Mouse (Mus musculus) left cerebral cortex, adult 2 months (tissue): Measurements from ENCODE around the gene Zcchc7. TPM values are rescaled to one million over a fixed set of nuclear protein-coding genes. Genes with fewer than 3 reads are reported as not detected.

Source experiments
- DNase-seq, 2 experiments: peaks; one replicate each; pipeline ENCODE4 v3.0.0; 2021 to 2022; ENCODE audit warnings: low spot score in 2 of 2, mixed read lengths in 1 of 2; ENCODE audit errors: extremely low spot score in 1 of 2
- H3K27ac ChIP-seq: fragments of 200-600 bp; 2 replicates; pipeline ENCODE4 v1.8.1; 2022
- H3K4me3 ChIP-seq: fragments of 200-600 bp; 2 replicates; pipeline ENCODE4 v1.8.1; 2022
- CTCF ChIP-seq: fragments of 200-600 bp; IDR thresholded peaks from 2 replicates; pipeline ENCODE4 v1.8.1; 2022; ENCODE audit warnings: antibody characterized with exemption, mild to moderate bottlenecking, moderate library complexity
- intact Hi-C: fragments of 180-260 bp; cut with DNase I; formaldehyde crosslinking; loops from one replicate; pipeline ENCODE4 v1.15.1; 2025
- total RNA-seq, 2 experiments: library from RNA; stranded (reverse); gene quantifications; 2 replicates each; pipeline ENCODE4 v1.2.3; 2021

The Zcchc7 gene
- total RNA-seq, 2 experiments from 2014 or later: 63.1 to 71.7 TPM

DNA sequence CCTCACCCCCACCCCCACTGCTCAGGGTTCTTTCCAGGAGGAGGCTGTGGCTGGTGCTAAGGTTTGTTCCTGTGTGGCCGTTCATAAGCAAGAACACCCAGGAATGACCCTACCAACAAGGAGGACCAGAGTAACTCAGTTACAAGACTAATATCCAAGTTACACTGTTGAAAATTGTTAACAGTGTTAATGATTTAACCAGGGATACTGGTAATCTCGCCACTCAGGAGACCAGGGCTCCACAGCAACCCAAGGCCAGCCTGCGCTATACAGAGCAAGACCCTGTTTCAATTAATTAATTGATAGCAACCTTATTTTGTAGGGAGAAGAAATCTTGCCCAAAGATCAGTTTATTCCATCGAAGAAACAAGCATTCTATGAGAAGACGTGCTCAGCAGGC, 191.8 kb downstream of the Zcchc7 start:
- DNase-seq: no peak
- intact Hi-C loops: no loop called here
- H3K27ac ChIP-seq: no peak overlapping the region
- H3K4me3 ChIP-seq: no peak overlapping the region
- TF ChIP-seq CTCF: no peak

DNA sequence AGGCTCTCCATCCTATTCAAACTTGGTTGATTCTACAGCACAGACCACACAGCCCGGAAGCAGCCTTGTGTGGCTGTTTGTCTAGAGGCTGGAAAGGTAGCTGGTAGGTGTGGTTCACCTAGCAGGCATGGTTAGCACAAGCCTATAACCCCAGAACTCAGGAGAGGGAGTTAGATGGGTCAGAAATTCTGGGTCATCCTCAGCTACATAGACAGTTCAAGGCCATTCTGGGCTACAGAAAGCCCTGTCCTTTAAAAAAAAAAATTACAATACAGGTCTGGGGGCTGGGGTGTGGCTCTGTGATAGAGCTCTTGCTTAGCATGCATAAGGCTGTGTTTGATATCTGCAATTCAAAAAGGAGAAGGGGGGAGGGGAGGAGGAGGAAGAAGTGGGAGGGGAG, 192.6 kb downstream of the Zcchc7 start:
- no peak for TF ChIP-seq CTCF
- no peak overlapping the region for H3K27ac ChIP-seq
- no peak overlapping the region for H3K4me3 ChIP-seq
- intact Hi-C loops: no loop called here
- no peak for DNase-seq

DNA sequence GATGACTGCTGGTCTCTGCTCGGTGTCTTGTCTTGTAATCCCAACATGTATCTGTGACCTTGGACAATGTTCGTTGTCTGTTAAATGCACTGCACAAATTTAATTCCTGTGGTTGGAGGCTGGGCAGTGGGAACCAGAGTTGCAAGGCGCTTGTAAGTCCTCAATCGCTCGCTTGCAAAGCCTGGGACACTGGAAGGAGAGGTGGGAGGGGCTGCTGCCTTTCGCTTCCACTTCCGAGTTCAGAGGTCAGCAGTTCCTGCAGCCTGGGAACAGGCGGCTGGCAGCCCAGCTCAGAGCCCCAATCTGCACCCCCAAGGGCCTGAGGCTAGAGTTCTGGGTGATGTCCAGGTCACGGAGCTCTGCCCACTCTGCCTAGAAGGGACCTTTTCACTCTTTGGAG, 197.4 kb downstream of the Zcchc7 start:
- intact Hi-C loops: no loop called here
- no peak for DNase-seq
- TF ChIP-seq CTCF: no peak

DNA sequence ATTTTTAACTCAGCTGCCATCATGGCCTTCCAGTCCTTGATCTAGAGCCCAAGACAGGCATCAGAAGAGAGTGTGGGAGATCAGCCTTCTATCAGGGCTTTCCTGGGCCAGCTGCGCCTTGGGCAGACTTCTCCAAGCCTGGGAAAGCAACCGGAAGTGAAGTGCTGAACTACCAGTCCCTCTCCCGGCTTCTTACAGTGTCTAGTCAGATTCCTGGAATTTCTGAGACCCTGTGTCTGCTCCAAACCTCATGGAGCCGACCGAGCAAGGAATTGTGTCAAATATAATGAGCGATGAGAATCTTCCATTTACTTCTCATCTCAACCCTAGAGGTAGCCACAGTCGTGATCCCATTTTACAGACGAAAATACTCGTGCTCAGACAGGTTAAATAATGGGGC, 203.1 kb downstream of the Zcchc7 start:
- no peak for DNase-seq
- no peak overlapping the region for H3K27ac ChIP-seq
- intact Hi-C loops: no loop called here
- no peak for TF ChIP-seq CTCF
- no peak overlapping the region for H3K4me3 ChIP-seq

More for the DNA sequence above, 197.4 kb downstream of the Zcchc7 start:
- no peak overlapping the region for H3K27ac ChIP-seq
- H3K4me3 ChIP-seq: no peak overlapping the region

DNA sequence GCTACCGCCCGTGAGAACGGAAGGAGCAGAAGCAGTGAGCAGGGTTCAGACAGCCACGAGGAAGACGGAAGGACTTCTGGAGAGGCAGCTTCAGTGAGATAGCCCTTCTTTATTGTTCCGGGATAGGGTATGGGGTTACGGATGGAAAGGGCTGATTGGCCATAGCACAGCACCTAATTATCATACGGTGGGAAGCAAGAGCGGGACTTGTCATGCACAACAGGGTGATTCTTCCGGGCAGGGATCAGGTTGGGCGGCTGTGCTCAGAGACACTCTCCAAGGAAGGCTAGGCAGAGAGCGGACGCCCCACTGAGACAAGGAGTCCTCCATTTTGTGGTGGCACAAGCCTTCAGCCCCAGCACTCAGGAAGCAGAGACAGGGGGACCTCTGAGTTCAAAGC, 203.5 kb downstream of the Zcchc7 start:
- no peak for DNase-seq
- intact Hi-C loops: no loop called here
- no peak for TF ChIP-seq CTCF
- H3K27ac ChIP-seq: no peak overlapping the region
- H3K4me3 ChIP-seq: no peak overlapping the region

DNA sequence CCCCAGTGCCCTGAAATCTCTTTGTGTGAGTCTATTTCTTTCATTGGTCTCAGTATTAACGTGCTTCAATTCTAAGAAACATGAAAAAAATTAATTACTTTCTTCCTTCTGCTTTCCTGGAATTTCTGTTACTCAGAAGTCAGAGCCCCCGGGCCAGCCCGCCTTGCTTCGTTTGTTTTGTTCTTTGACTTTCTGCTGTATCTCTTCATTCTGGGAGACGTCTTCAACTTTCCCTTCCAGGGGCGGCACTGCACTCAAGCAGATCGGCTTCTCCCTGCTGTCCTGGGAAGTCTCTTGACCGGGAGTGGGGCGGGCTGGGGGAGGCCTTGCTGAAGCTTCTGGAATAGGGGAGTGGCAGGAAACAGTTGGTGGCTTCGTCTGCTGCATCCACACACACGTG, 207.5 kb downstream of the Zcchc7 start:
- no peak for DNase-seq
- intact Hi-C loops: no loop called here
- Histone ChIP-seq H3K4me3 (no peak overlapping the region), H3K27ac (no peak overlapping the region)
- TF ChIP-seq CTCF: no peak

DNA sequence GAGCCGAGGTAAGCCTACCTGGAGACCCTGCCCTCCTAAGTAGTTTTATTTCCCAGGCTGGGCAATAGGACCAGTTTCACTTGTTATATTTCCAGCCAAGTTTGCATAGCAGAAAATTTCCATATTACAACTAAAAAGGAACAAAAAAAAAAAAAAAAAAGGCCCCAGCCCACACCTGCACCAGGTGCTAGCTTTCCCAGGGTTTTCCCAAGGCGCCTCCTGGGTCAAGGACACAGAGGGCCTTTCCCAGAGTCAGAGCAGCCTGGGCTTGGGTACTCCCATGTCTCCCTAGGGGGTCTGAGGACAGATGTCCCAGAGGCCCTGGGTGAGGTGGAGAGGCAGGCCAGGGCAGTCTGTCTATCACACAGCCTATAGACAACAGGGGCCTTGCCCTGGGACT, 209.5 kb downstream of the Zcchc7 start:
- intact Hi-C loops: no loop called here
- no peak for DNase-seq
- Histone ChIP-seq H3K27ac (no peak overlapping the region), H3K4me3 (no peak overlapping the region)
- TF ChIP-seq CTCF: no peak

DNA sequence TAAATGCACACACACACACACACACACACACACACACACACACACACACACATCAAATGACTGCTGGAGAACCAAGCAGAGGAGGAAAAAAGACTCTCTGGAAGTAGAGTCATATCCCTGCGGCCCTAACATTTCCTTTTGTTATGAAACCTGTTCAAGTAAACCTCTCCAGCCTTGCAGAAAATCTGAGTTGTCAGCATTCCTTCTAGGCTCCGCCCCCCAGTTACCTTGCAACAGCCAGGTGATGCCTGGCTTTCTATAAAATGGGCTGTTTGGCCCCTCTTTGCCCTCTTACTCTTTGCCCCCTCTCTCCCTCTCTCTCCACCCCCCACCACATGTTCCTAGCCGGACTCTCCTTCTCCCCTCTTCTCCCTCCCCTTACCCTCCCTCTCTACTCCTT, 210.1 kb downstream of the Zcchc7 start:
- no peak for TF ChIP-seq CTCF
- DNase-seq: no peak
- intact Hi-C loops: no loop called here
- Histone ChIP-seq H3K4me3 (no peak overlapping the region), H3K27ac (no peak overlapping the region)

DNA sequence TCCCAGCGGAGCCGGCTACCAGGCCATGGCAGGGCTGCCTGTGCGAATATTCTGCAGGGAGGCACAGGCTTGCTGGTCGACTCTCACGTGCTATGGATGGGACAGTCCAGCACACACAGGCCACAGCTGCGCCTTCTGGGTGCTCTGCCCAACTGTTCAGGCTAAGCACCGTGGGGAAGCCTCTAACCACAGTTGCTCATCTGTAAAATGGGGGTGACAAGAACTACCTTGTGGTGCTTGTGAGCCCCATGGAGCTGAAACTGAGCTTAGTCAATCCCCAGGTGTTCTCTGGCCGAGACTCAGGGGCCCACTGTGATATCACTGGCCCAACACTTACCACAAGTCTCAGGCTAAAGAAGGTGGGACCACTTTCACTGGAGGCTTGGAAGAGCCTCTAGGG, 211.7 kb downstream of the Zcchc7 start:
- intact Hi-C loops: no loop called here
- DNase-seq: no peak
- no peak for TF ChIP-seq CTCF
- Histone ChIP-seq H3K27ac (no peak overlapping the region), H3K4me3 (no peak overlapping the region)

DNA sequence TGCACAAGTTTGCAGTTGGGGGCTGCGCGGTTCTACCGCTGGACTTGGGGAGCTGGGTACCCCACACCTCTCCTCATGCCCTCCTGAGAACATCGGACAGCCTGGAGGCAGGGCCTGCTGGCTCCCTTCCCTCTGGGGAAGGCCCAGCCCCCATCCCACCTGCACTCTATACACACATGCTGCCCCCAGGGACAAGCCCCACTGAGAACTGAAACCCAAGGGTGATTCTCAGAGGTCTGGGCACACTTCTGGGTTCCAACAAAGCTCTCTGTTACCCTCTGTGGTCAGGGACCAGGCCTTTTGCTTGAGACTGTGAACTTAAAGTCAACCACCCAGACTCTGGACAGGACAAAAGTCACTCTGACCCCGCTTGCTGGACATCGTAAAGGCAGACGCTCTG, 214.4 kb downstream of the Zcchc7 start:
- DNase-seq: no peak
- intact Hi-C loops: no loop called here
- Histone ChIP-seq H3K4me3 (no peak overlapping the region), H3K27ac (no peak overlapping the region)
- TF ChIP-seq CTCF: no peak

DNA sequence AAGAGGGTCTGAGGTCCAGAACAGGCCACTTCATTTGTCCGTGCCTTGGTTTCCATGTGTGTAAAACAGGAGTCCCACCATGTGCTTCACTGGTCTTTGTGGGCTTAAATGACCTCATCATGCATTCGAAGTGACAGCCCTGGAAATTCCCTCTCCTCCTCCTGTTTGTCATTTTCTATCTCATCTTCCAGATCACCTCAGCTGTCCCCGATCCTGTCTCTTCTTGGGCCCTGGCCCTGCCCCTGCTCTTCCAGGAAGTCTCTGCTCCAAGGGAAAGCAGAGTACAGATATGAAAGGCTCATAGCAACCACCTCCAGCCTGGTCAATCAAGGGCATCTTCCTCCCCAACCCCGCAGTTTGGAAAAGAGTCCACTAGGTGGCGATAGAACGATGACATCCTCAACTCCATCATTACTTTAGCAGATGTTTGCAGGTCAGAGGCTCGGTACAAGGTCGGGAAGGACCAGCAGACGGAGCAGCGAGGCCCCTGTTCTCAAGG, 215.0 kb downstream of the Zcchc7 start:
- DNase-seq: peak in 1 of 2 experiments; percentile 31
- intact Hi-C loops: no loop called here
- no peak overlapping the region for H3K4me3 ChIP-seq
- peak; percentile 68 for TF ChIP-seq CTCF
- no peak overlapping the region for H3K27ac ChIP-seq

DNA sequence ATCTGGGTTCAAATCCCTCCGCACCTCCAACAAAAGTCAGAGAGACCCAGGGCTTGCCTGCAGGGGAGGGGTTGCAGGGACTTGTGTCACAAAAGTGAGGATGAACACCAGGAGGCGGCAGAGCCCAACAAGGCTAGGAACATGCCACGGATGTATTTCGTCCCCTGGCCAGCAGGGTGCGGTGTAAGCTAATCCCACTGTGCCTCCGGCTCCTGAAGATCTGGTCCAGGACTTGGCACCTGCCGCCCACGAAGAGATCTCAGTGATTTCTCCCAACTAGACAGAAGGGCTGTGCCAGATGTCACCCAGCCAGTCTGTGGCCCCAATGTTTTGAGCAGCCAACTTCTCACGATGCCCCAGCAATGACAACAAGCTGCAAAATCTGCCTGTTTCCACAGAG, 217.8 kb downstream of the Zcchc7 start:
- peak; percentile 85 to 90 for DNase-seq
- Histone ChIP-seq H3K4me3 (peak overlapping the region; percentile 31), H3K27ac (no peak overlapping the region)
- peak; percentile 99 for TF ChIP-seq CTCF
- intact Hi-C loops: loop anchor here (2.0 kb wide), 2 partner anchors 39 to 217 kb away; partner anchors contain the start of gene Zbtb5

DNA sequence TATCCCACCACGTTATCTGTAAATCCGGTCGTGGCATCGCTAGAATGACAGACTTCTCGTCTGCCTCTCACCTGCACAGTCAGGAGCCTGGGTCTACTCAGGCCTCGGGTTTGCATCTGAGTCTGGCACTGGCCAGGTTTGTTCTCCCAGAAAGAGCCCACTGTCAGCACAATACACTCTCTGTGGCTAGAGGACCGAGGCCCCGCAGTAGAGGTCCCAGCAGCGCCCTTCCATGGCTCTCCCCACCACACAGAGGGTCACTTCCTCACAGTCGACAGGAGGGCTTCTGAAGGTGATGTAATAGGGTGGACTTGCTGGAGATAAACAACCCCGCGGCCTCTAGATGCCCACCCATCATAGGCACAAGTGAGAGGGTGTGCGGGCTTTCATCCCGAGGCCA, 218.2 kb downstream of the Zcchc7 start:
- Histone ChIP-seq H3K4me3 (peak overlapping the region; percentile 31), H3K27ac (no peak overlapping the region)
- DNase-seq: no peak
- TF ChIP-seq CTCF: no peak
- intact Hi-C loops: loop anchor here (2.0 kb wide), 2 partner anchors 39 to 217 kb away; partner anchors contain the start of gene Zbtb5
